Mouse (Mus musculus): Measurements from ENCODE around the gene Ripor2. TPM values are rescaled to one million over a fixed set of nuclear protein-coding genes. Genes with fewer than 3 reads are reported as not detected.

The Ripor2 gene
- polyA plus RNA-seq, 1 experiment from 2014 or later = 3.9 TPM

- Histone ChIP-seq H3K36me3 (no peaks in the 10 kb centered on the region), H3K4me2 (peak overlapping the region; percentile 80), H3K4me3 (replicated peaks) (peak overlapping the region; percentile 58), H3K27me3 (peaks cover 52% of the 10 kb centered on the region), H3K4me1 (replicated peaks) (peaks cover 51% of the 10 kb centered on the region), H3K9ac (peak overlapping the region; percentile 54; the same call in 1 of the 2 replicates), H3K27ac (no peak overlapping the region), H3K9me3 (replicated peaks) (no peaks in the 10 kb centered on the region)
- no peak for DNase-seq
- 1% methylated on average over 57 of the region's 66 CpGs for WGBS (ENCODE audit: insufficient replicate concordance)
- no peak for ATAC-seq (ENCODE audit: low read depth)
These were observed 56.6 kb downstream of the Ripor2 start for GRCm38 (mm10) chr13:24638371-24639214.

GRCm38 (mm10) chr13:24639215-24640165 lies 57.5 kb downstream of the Ripor2 start:
- Histone ChIP-seq H3K9me3 (replicated peaks) (no peaks in the 10 kb centered on the region), H3K4me1 (replicated peaks) (peaks cover 50% of the 10 kb centered on the region), H3K36me3 (no peaks in the 10 kb centered on the region), H3K4me3 (replicated peaks) (peak overlapping the region; percentile 58), H3K27ac (no peak overlapping the region), H3K4me2 (peak overlapping the region; percentile 80), H3K9ac (0 out of 2 replicates have a peak overlapping the region, but pooled peaks have one; percentile 54), H3K27me3 (peaks cover 52% of the 10 kb centered on the region)
- DNase-seq = no peak
- 12% methylated on average over 22 of the region's 22 CpGs for WGBS (ENCODE audit: insufficient replicate concordance)
- no peak for ATAC-seq (ENCODE audit: low read depth)

DNA sequence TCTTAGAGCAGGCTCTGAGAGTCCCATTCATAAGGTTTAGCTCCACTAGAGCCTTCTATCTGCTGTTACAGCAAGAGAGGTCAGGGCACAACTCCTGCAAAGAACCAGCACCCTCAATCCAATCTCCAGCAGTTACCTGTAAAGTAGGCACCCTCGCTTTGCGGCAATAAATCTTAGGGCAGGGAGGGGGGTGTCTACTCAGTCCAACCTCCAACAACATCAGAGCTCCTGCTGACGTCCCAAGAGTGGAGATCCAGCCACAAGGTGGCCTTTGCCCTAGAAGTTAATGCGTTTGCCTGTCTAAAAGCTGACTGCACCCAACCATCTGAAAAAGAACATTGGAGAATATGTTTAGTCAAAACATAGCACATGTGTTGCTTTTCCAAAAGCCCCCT lies 58.2 kb downstream of the Ripor2 start:
- no peak overlapping the region for H3K4me3 ChIP-seq (replicated peaks)
- H3K36me3 ChIP-seq = no peaks in the 10 kb centered on the region
- ATAC-seq (ENCODE audit: low read depth) (no peak), DNase-seq (no peak)
- H3K9ac ChIP-seq = no peak overlapping the region
- no peaks in the 10 kb centered on the region for H3K9me3 ChIP-seq (replicated peaks)
- H3K4me1 ChIP-seq (replicated peaks) = peaks cover 50% of the 10 kb centered on the region
- H3K4me2 ChIP-seq = peak overlapping the region; percentile 80; the same call in 1 of the 2 replicates
- 34% methylated on average over 4 of the region's 4 CpGs for WGBS (ENCODE audit: insufficient replicate concordance)
- H3K27ac ChIP-seq = no peak overlapping the region
- peaks cover 48% of the 10 kb centered on the region for H3K27me3 ChIP-seq

DNA sequence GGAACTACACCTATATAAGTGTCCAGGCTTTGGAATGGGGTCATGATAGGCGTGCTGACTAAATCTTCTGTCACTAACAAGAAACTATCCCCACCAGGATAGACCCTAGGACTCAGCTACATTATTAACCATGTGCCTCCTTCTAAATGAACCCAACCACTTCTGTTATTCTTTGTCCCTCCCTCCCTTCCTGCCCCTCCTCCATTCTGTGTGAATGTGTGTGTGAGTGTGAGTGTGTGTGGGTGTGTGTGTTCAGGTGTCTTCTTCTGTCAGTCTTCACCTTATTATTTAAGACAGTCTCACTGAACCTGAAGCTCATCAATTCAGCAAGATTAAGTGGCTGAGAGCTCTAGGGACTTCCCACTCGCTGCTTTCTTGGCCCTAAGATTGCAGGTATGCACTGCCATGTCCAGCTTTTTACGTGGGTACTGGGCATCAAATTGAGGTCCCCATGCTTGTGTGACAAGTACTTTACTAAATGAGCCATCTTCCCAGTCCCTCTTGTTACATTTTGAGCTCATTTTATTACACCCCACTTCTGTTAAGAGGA lies 58.9 kb downstream of the Ripor2 start:
- 52% methylated on average over 3 of the region's 3 CpGs for WGBS (ENCODE audit: insufficient replicate concordance)

GRCm38 (mm10) chr13:24641491-24642430 lies 59.8 kb downstream of the Ripor2 start:
- WGBS (ENCODE audit: insufficient replicate concordance) = 13% methylated on average over 7 of the region's 7 CpGs
- H3K9me3 ChIP-seq (replicated peaks) = no peaks in the 10 kb centered on the region
- H3K27me3 ChIP-seq = peaks cover 34% of the 10 kb centered on the region
- H3K4me3 ChIP-seq (replicated peaks) = no peak overlapping the region
- 0 out of 2 replicates have a peak overlapping the region, but pooled peaks have one; percentile 17 for H3K4me2 ChIP-seq
- no peaks in the 10 kb centered on the region for H3K36me3 ChIP-seq
- DNase-seq = no peak
- ATAC-seq (ENCODE audit: low read depth) = no peak
- H3K9ac ChIP-seq = no peak overlapping the region
- H3K27ac ChIP-seq = peak overlapping the region; percentile 20; the same call in 1 of the 2 replicates
- H3K4me1 ChIP-seq (replicated peaks) = peaks cover 50% of the 10 kb centered on the region

More for the DNA sequence above, 58.9 kb downstream of the Ripor2 start:
- Histone ChIP-seq H3K4me2 (no peak overlapping the region), H3K27me3 (peaks cover 41% of the 10 kb centered on the region), H3K4me3 (replicated peaks) (no peak overlapping the region), H3K9ac (no peak overlapping the region), H3K4me1 (replicated peaks) (peaks cover 50% of the 10 kb centered on the region), H3K9me3 (replicated peaks) (no peaks in the 10 kb centered on the region), H3K27ac (no peak overlapping the region), H3K36me3 (no peaks in the 10 kb centered on the region)
- ATAC-seq (ENCODE audit: low read depth) = no peak
- DNase-seq = no peak

DNA sequence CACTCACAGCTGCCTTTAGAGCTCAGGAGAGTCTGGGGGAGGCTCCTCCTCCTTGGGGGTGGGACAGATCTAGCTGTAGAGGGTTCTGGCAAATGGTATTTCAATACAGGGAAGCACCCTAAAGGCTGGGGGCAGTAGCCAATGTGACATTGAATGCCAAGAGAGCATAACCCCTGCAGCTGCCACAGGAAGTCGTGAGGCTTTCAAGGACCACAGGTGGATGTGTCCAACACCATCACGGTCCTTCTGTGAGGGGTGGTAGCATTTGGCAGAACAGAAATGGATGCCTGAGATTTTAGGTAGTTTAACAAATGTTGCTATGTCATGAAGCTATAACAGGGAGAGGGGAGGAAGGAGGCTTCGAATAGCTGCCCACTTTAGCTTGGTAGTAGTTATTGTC lies 63.2 kb downstream of the Ripor2 start:
- Histone ChIP-seq H3K9ac (no peak overlapping the region), H3K4me1 (replicated peaks) (peaks cover 26% of the 10 kb centered on the region), H3K4me3 (replicated peaks) (no peak overlapping the region), H3K27ac (no peak overlapping the region), H3K4me2 (no peak overlapping the region), H3K27me3 (peaks cover under 1% of the 10 kb centered on the region), H3K36me3 (no peaks in the 10 kb centered on the region), H3K9me3 (replicated peaks) (no peaks in the 10 kb centered on the region)
- WGBS (ENCODE audit: insufficient replicate concordance) = 52% methylated on average over 3 of the region's 3 CpGs
- DNase-seq (no peak), ATAC-seq (ENCODE audit: low read depth) (no peak)

GRCm38 (mm10) chr13:24646324-24646723 lies 64.3 kb downstream of the Ripor2 start:
- H3K27ac ChIP-seq = no peak overlapping the region
- no peaks in the 10 kb centered on the region for H3K36me3 ChIP-seq
- no peak for DNase-seq
- no peak overlapping the region for H3K4me2 ChIP-seq
- ATAC-seq (ENCODE audit: low read depth) = no peak
- no peaks in the 10 kb centered on the region; the same call in 1 of the 2 replicates for H3K27me3 ChIP-seq
- H3K9ac ChIP-seq = no peak overlapping the region
- H3K4me1 ChIP-seq (replicated peaks) = peaks cover 19% of the 10 kb centered on the region
- H3K9me3 ChIP-seq (replicated peaks) = no peaks in the 10 kb centered on the region
- no peak overlapping the region for H3K4me3 ChIP-seq (replicated peaks)
- 60% methylated on average over 3 of the region's 3 CpGs for WGBS (ENCODE audit: insufficient replicate concordance)

GRCm38 (mm10) chr13:24647444-24647843 lies 65.5 kb downstream of the Ripor2 start:
- no peaks in the 10 kb centered on the region for H3K9me3 ChIP-seq (replicated peaks)
- H3K4me1 ChIP-seq (replicated peaks) = peaks cover 9% of the 10 kb centered on the region; the same call in 1 of the 2 replicates
- 50% methylated on average over 2 of the region's 2 CpGs for WGBS (ENCODE audit: insufficient replicate concordance)
- no peak overlapping the region for H3K27ac ChIP-seq
- no peak overlapping the region for H3K4me3 ChIP-seq (replicated peaks)
- no peaks in the 10 kb centered on the region for H3K27me3 ChIP-seq
- DNase-seq = no peak
- no peak for ATAC-seq (ENCODE audit: low read depth)
- no peaks in the 10 kb centered on the region for H3K36me3 ChIP-seq
- H3K4me2 ChIP-seq = no peak overlapping the region
- H3K9ac ChIP-seq = no peak overlapping the region

- Histone ChIP-seq H3K9ac (no peak overlapping the region), H3K4me3 (replicated peaks) (no peak overlapping the region), H3K36me3 (no peaks in the 10 kb centered on the region), H3K4me1 (replicated peaks) (peaks cover 9% of the 10 kb centered on the region; the same call in 1 of the 2 replicates), H3K9me3 (replicated peaks) (no peaks in the 10 kb centered on the region), H3K27ac (no peak overlapping the region), H3K27me3 (no peaks in the 10 kb centered on the region), H3K4me2 (no peak overlapping the region)
- DNase-seq (no peak), ATAC-seq (ENCODE audit: low read depth) (no peak)
- WGBS (ENCODE audit: insufficient replicate concordance) = 38% methylated on average over 5 of the region's 5 CpGs
These were observed 66.0 kb downstream of the Ripor2 start for GRCm38 (mm10) chr13:24648027-24648426.

- 70% methylated on average over 3 of the region's 3 CpGs for WGBS (ENCODE audit: insufficient replicate concordance)
- H3K4me2 ChIP-seq = no peak overlapping the region
- no peak overlapping the region for H3K9ac ChIP-seq
- DNase-seq (no peak), ATAC-seq (ENCODE audit: low read depth) (no peak)
- H3K4me1 ChIP-seq (replicated peaks) = peaks cover 4% of the 10 kb centered on the region; the same call in 1 of the 2 replicates
- no peaks in the 10 kb centered on the region for H3K9me3 ChIP-seq (replicated peaks)
- no peaks in the 10 kb centered on the region for H3K27me3 ChIP-seq
- H3K4me3 ChIP-seq (replicated peaks) = no peak overlapping the region
- no peaks in the 10 kb centered on the region for H3K36me3 ChIP-seq
- no peak overlapping the region for H3K27ac ChIP-seq
These were observed 66.7 kb downstream of the Ripor2 start for GRCm38 (mm10) chr13:24648668-24649067.

Measured in liver, embryonic 13.5 days (tissue).